Mouse (Mus musculus): ENCODE results near the gene Stat3. TPM values are rescaled to one million over a fixed set of nuclear protein-coding genes. Genes with fewer than 3 reads are reported as not detected.

The Stat3 gene
- polyA plus RNA-seq, 1 experiment, result 47.5 TPM

DNA sequence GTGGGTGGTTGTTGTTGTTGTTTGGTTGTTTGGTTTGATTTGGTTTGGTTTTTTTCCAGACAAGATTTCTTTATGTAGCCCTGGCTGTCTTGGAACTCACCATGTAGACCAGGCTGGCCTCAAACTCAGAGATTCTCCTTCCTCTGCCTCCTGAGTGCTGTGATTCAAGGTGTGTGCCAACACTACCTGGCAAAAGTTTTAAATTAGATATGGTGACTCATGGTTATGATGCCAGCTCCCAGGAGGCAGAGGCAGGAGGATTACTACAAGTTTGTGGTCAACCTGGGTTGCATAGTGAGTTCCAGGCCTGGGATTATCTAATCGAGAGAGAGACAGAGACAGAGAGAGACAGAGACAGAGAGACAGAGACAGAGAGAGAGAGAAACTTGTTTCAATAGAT lies 41.1 kb upstream of the Stat3 start:
- TF ChIP-seq POLR2A (IDR thresholded peaks at IDR 0.05; ENCODE audit: borderline replicate concordance, insufficient read depth, low read length) (no peak), CTCF (IDR thresholded peaks at IDR 0.05; ENCODE audit: borderline replicate concordance, insufficient read depth, low read depth, low read length) (no peak)
- H3K4me1 ChIP-seq (ENCODE audit: control insufficient read depth, insufficient read depth, low read length), result peaks cover 3% of the 10 kb centered on the region; the same call in 1 of the 2 replicates
- H3K27me3 ChIP-seq (ENCODE audit: control insufficient read depth, insufficient read depth, low read length), result no peaks in the 10 kb centered on the region
- no peak overlapping the region for H3K4me3 ChIP-seq (replicated peaks; ENCODE audit: insufficient read depth, low read depth, low read length)
- no peak overlapping the region for H3K27ac ChIP-seq (ENCODE audit: insufficient read depth, low read length)
- no peak for DNase-seq
- WGBS, result 76% methylated on average over 1 of the region's 1 CpGs

DNA sequence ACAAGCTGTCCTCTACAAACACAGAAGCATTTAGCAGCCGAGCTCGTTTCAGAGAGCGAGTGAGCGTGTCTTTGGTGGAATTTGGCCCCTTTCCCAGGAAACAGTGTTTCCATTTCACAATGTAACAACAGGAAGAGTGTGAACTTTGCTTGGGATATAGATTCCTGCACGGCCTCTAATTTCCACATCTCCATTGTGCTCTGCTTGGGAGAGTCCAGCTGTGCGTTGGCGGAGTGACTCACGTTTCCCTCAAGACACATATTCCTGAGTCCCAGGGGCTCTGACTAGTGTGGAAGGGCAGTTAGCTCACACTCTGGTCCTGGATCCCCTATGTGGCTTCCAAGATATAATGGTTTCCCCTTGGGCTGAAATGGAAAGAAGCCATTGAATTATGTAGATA lies 40.5 kb upstream of the Stat3 start:
- 42% methylated on average over 8 of the region's 8 CpGs for WGBS
- Histone ChIP-seq H3K4me1 (ENCODE audit: control insufficient read depth, insufficient read depth, low read length) (peaks cover 3% of the 10 kb centered on the region; the same call in 1 of the 2 replicates), H3K4me3 (replicated peaks; ENCODE audit: insufficient read depth, low read depth, low read length) (no peak overlapping the region), H3K27ac (ENCODE audit: insufficient read depth, low read length) (no peak overlapping the region), H3K27me3 (ENCODE audit: control insufficient read depth, insufficient read depth, low read length) (no peaks in the 10 kb centered on the region)
- DNase-seq, result no peak
- no peak for TF ChIP-seq POLR2A (IDR thresholded peaks at IDR 0.05; ENCODE audit: borderline replicate concordance, insufficient read depth, low read length)
- no peak for TF ChIP-seq CTCF (IDR thresholded peaks at IDR 0.05; ENCODE audit: borderline replicate concordance, insufficient read depth, low read depth, low read length)

DNA sequence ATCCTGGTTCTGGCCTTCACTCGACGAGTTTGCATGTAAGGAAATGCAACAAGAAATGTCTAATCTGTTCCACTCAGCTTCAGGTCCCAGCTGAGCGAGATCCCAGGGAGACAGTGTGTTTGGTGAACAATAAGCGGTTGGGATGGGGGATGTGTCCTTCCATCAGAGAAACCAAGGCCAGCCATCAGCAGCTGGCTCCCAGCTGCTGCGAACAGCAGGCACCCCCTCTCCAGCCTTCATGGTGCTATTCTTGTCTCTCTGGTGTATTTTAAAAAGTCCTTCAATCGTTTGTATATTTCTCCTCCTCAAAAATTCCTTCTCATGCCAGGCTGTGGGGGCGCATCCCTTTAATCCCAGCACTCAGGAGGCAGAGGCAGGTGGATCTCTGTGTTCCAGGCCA lies 35.9 kb upstream of the Stat3 start:
- TF ChIP-seq POLR2A (IDR thresholded peaks at IDR 0.05; ENCODE audit: borderline replicate concordance, insufficient read depth, low read length) (no peak), CTCF (IDR thresholded peaks at IDR 0.05; ENCODE audit: borderline replicate concordance, insufficient read depth, low read depth, low read length) (no peak)
- Histone ChIP-seq H3K27ac (ENCODE audit: insufficient read depth, low read length) (no peak overlapping the region), H3K27me3 (ENCODE audit: control insufficient read depth, insufficient read depth, low read length) (no peaks in the 10 kb centered on the region), H3K4me3 (replicated peaks; ENCODE audit: insufficient read depth, low read depth, low read length) (no peak overlapping the region), H3K4me1 (ENCODE audit: control insufficient read depth, insufficient read depth, low read length) (no peaks in the 10 kb centered on the region)
- no peak for DNase-seq
- WGBS, result 54% methylated on average over 7 of the region's 7 CpGs

DNA sequence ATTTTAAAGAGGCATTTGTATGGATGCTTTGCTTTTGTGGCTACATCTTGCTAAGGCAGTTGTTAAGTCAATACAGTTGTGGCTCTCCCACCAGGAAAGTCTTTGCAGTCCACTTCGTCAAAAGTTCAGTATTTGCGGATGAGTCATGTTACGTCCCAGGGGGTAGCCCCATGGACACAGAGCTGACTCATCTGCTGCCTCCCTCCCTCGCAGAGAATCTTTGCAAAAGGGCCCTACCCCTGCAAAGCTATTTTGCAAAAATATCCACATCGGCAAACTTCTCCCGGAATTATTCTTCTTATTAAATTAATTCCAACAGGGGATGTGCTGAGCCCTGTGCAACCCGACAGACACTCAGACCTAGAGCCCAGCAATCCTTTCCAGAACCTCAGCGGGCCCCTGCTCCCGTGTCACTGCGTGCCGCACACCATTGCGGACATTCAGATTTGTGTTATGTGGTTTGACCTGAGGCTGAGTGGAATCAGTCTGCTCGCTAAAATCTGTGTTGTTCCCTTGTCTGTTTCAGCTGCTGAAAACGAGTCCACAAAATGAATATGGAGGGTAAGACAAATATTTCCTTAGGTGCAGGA lies 35.1 kb upstream of the Stat3 start:
- H3K27ac ChIP-seq (ENCODE audit: insufficient read depth, low read length), result no peak overlapping the region
- TF ChIP-seq CTCF (IDR thresholded peaks at IDR 0.05; ENCODE audit: borderline replicate concordance, insufficient read depth, low read depth, low read length) (no peak), POLR2A (IDR thresholded peaks at IDR 0.05; ENCODE audit: borderline replicate concordance, insufficient read depth, low read length) (no peak)
- WGBS, result 74% methylated on average over 14 of the region's 14 CpGs
- no peak for DNase-seq
- H3K4me3 ChIP-seq (replicated peaks; ENCODE audit: insufficient read depth, low read depth, low read length), result no peak overlapping the region
- H3K27me3 ChIP-seq (ENCODE audit: control insufficient read depth, insufficient read depth, low read length), result no peaks in the 10 kb centered on the region; the same call in 1 of the 2 replicates
- H3K4me1 ChIP-seq (ENCODE audit: control insufficient read depth, insufficient read depth, low read length), result no peaks in the 10 kb centered on the region

DNA sequence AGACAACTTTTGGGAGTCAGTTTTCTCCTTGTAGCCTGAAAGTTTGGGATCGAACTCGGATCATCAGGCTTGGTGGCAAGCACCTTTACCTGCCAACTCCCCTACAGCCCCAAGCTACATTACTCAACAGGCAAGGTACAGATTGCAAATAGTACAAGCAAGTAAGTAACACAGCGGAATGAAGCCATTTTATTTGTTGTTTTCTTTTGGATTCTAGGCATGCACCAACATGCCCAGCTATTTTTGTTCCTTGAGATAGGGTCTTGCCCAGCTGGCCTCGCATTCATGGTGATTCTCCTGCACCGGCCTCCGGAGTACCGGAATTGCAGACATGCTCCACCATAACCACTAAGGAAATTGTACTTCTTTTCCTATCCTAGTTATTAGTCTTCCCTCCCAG lies 33.9 kb upstream of the Stat3 start:
- no peaks in the 10 kb centered on the region; the same call in 1 of the 2 replicates for H3K27me3 ChIP-seq (ENCODE audit: control insufficient read depth, insufficient read depth, low read length)
- TF ChIP-seq CTCF (IDR thresholded peaks at IDR 0.05; ENCODE audit: borderline replicate concordance, insufficient read depth, low read depth, low read length), result no peak
- TF ChIP-seq POLR2A (IDR thresholded peaks at IDR 0.05; ENCODE audit: borderline replicate concordance, insufficient read depth, low read length), result no peak
- H3K27ac ChIP-seq (ENCODE audit: insufficient read depth, low read length), result no peak overlapping the region
- H3K4me1 ChIP-seq (ENCODE audit: control insufficient read depth, insufficient read depth, low read length), result no peaks in the 10 kb centered on the region; the same call in 1 of the 2 replicates
- no peak overlapping the region for H3K4me3 ChIP-seq (replicated peaks; ENCODE audit: insufficient read depth, low read depth, low read length)
- WGBS, result 93% methylated on average over 7 of the region's 7 CpGs
- DNase-seq, result no peak

DNA sequence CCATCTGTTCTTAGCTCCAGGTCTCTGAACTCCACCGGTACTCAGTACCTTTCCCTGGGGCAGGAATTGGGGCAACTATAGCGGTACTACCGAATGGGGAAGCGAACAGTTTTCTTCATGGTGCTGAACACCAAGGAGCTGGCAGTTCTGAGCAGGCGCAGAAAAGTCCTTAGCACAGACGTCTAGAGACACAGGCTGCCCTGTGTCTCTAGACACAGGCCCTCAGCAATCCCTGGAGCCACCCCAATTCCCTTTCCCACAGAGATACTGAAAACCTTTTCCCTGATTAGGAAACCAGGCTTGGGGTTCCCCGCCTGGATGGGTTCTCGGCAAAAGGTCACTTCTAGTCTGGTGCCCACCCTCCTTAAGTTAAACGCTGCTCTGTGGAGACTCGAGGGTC lies 32.1 kb upstream of the Stat3 start:
- H3K4me3 ChIP-seq (replicated peaks; ENCODE audit: insufficient read depth, low read depth, low read length), result no peak overlapping the region
- no peaks in the 10 kb centered on the region; the same call in 1 of the 2 replicates for H3K27me3 ChIP-seq (ENCODE audit: control insufficient read depth, insufficient read depth, low read length)
- H3K27ac ChIP-seq (ENCODE audit: insufficient read depth, low read length), result no peak overlapping the region
- no peaks in the 10 kb centered on the region; the same call in 1 of the 2 replicates for H3K4me1 ChIP-seq (ENCODE audit: control insufficient read depth, insufficient read depth, low read length)
- WGBS, result 80% methylated on average over 10 of the region's 10 CpGs
- no peak for DNase-seq
- TF ChIP-seq CTCF (IDR thresholded peaks at IDR 0.05; ENCODE audit: borderline replicate concordance, insufficient read depth, low read depth, low read length) (no peak), POLR2A (IDR thresholded peaks at IDR 0.05; ENCODE audit: borderline replicate concordance, insufficient read depth, low read length) (no peak)

DNA sequence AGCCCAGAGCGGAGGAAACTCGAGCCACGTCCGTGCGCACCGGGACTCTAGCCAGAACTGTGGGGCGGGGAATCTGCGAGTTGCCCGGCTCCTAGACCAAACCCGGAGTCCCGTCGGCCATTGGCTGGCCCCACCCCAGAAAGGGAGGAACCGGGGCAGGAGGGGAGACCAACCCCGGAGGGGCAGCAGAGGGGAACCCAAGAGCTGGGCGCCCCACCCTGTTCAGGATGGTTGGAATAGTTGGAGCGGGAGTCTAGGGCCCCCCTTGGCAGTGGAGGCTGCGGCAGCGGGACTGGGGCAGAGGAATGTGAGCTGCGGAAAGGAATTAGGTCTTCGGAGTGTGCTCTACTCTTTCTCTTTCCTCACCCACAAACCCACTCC lies 31.2 kb upstream of the Stat3 start, which contains the start of gene Cavin1:
TSS of gene Cavin1 (minus strand) at position 331 of the 381 bp plus-strand sequence.
- 7% methylated on average over 20 of the region's 20 CpGs for WGBS
- Histone ChIP-seq H3K4me1 (ENCODE audit: control insufficient read depth, insufficient read depth, low read length) (no peaks in the 10 kb centered on the region; the same call in 1 of the 2 replicates), H3K27me3 (ENCODE audit: control insufficient read depth, insufficient read depth, low read length) (no peaks in the 10 kb centered on the region; the same call in 1 of the 2 replicates), H3K4me3 (replicated peaks; ENCODE audit: insufficient read depth, low read depth, low read length) (peak within 1 kb of the TSS; percentile 50), H3K27ac (ENCODE audit: insufficient read depth, low read length) (no peak within 1 kb of the TSS)
- DNase-seq, result peak; percentile 57 to 62
- TF ChIP-seq CTCF (IDR thresholded peaks at IDR 0.05; ENCODE audit: borderline replicate concordance, insufficient read depth, low read depth, low read length) (no peak), POLR2A (IDR thresholded peaks at IDR 0.05; ENCODE audit: borderline replicate concordance, insufficient read depth, low read length) (peak; percentile 19; the same call in 1 of the 2 replicates)

Measured in cerebellum, adult 2 months (tissue).